Mouse (Mus musculus) brain, embryonic 18.5 days (tissue): ENCODE data around the gene Plekha6.

Experiments
- DNase-seq: peaks from one replicate; pipeline ENCODE4 v3.0.0-alpha.2; 2012; ENCODE audit warnings: low read depth, low spot score

Plekha6 gene

GRCm38 (mm10) chr1:133274163-133274562 is 110.2 kb downstream of the Plekha6 start:
- DNase-seq, result no peak

DNA sequence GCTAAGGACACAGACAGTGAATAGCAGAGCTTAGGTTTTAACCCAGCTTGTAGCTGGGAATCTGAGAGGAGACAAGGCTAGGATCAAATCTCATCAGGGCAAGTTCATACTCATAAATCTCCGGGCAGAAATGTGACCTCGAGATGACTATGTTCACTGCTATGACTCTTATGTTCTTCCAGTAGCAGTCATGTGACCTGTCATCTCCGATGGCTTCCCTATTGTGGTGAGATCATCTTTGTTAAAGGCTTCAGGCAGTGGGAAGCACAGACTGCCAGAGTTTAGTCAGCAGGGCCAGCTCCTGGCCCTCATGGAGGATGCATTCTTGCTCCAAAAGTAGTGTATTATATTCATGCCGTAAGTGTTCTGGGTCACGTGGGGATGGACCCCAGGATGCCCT is 113.0 kb downstream of the Plekha6 start:
- DNase-seq, result no peak

GRCm38 (mm10) chr1:133278539-133278938 is 114.5 kb downstream of the Plekha6 start:
- DNase-seq, result no peak

- no peak for DNase-seq
Measured at GRCm38 (mm10) chr1:133278946-133279631, 115.1 kb downstream of the Plekha6 start.

GRCm38 (mm10) chr1:133279632-133280093 is 115.7 kb downstream of the Plekha6 start:
- DNase-seq, result no peak

DNA sequence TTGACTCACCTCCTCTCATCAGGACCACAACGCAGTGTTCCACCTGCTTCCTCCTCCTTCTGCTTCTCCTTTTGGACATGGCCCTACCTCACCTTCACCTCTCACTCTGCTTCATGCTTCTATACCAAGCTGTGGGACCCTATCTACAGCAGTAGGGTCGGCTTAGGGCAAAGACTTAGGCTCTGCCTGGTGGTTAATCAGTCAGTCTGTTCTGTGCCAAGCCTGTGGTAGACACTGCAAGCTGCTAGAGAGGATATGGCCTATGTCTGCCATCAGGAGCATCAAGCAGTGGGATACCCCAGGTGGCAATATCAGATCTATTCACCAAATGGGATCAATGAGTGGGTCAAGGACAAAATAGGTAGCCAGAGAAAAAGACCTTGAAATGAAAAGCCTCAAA is 116.5 kb downstream of the Plekha6 start:
- DNase-seq, result no peak

GRCm38 (mm10) chr1:133285907-133286306 is 121.9 kb downstream of the Plekha6 start:
- DNase-seq, result no peak

- no peak for DNase-seq
Measured at GRCm38 (mm10) chr1:133287051-133287450, 123.0 kb downstream of the Plekha6 start.

DNA sequence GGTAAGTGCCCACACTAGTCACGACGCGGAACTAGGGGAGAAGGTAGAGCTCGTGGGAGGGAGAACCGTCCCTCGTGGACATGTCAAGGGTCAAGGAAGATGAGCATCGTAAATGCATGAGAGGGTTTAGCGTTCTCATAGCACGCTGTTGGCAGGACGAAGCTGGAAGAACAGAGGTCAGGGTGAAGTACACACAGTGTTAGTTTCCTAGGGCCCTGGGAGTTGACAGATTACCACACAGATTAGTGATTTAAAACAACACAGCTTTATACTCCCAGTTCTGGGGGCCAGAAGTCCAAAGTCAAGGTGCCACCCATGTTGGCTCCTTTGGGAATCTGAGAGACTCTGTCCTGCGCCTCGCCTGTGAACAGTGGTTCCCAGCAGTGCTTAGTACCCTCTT is 123.9 kb downstream of the Plekha6 start:
- no peak for DNase-seq

GRCm38 (mm10) chr1:133291888-133292287 is 127.9 kb downstream of the Plekha6 start:
- no peak for DNase-seq

GRCm38 (mm10) chr1:133292608-133293007 is 128.6 kb downstream of the Plekha6 start:
- no peak for DNase-seq

- DNase-seq, result no peak
Measured at GRCm38 (mm10) chr1:133296376-133296775, 132.4 kb downstream of the Plekha6 start.

GRCm38 (mm10) chr1:133298816-133299215 is 134.8 kb downstream of the Plekha6 start:
- DNase-seq, result no peak

DNA sequence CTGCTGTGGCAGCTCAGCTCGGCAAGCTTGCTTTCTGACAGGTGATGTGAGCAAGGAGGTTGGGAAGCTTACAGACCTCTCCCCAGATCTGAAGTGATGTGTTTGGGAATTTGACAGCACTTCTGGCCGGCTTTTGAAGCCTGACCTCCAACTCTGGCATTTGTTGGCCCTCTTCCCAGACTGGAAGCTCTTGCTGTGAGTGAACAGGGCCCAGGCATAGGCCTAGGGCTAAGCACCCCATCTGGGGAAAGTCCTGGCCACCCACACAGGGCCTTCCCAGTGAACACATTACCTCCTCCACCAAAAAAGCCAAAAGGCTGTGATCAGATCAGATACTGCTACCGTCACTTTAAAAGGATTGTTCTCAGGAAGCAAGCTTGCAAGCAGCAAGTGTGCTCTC is 138.5 kb downstream of the Plekha6 start:
- no peak for DNase-seq

DNA sequence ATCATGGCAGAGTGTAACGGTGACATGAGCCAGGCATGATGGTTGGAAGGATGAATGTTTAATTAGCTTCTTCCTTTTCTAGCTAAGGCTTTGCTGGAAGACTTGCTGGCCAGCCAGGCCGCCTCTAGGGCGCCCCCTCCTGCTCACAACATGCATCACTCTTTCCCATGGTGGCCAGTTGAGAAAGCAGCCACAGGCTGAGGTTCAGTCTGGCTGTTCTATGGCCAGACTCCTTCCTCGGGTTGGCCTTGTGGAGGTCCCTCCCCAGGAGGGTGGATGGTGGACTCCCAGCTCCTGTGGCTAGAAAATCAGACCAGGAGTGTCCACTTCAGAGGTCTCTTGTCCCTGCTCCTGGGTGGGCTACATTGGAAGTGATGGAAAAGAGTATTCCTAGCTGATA is 142.8 kb downstream of the Plekha6 start:
- no peak for DNase-seq

- no peak for DNase-seq
Measured at GRCm38 (mm10) chr1:133307318-133307717, 143.3 kb downstream of the Plekha6 start.

DNA sequence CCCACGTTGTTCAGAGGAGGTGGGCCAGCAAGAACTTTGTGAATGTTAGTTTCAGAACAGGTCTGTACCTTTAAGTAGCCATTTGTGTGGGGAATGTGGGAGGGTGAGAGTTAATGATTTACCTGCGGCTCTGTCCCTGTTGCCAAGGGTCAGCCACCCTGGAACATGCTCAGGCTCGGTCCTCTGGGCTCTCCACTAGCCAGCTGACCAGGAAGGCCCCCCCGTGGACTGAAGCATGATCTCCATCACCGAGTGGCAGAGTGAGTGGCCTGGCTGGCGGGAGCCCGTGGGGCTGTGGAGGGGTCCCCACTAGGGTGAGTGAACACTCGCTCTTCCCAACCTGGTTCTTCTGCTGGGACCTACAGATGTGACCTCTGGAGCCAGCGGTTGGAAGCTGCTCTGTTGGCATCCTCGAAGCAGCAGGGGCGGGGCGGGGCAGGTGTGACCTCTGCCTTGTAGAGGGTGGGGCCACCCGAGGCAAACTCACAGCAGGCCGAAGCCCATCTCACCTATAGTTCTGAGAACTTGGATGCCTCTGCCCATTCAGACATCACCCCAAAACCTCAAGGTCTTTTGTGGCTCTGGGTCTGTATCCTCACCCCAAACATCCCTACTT is 145.8 kb downstream of the Plekha6 start, which contains the start of gene Golt1a:
TSS of gene Golt1a (plus strand) at position 149 of the 616 bp plus-strand sequence.
- no peak for DNase-seq

- no peak for DNase-seq
Measured at GRCm38 (mm10) chr1:133311240-133311639, 147.2 kb downstream of the Plekha6 start.

DNA sequence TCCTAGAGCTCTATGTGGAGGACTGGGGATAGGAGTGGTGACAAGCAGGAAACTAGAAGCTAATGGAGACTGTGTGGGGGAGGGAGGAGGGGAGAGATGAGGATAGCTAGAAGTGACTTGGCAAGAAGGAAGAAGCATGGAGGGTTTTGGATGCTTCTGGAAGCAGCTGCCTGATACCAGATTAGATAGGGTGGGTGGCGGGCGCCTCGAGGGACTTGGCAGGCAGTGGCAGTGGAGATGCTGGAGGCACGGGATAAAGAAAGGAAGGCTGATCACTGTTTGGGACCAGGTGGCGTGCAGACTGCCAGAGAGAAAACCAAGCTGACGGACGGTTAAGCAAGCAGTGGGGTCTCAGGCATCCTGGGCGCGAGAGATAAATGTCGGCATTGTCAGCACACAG is 147.9 kb downstream of the Plekha6 start:
- DNase-seq, result peak; percentile 47

- DNase-seq, result no peak
Measured at GRCm38 (mm10) chr1:133314364-133314763, 150.4 kb downstream of the Plekha6 start.

DNA sequence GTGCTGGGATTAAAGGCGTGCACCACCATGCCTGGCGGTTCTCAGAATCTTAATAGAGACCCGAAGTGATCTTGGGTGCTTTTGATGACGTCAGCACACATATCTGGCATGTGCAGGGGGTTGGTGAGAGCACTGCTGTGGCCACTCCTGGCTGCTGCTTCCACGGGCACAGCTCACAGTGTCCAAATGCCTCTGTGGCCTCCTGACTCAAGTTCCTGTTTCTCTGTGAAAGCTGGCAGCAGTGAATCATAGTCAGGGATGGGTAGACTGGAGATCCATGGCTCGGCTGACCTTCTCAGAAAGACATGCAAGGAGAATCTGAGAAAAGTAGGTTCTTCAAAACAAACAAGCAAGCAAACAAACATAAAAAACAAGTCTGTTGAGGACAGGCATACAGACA is 151.8 kb downstream of the Plekha6 start:
- DNase-seq, result no peak

DNA sequence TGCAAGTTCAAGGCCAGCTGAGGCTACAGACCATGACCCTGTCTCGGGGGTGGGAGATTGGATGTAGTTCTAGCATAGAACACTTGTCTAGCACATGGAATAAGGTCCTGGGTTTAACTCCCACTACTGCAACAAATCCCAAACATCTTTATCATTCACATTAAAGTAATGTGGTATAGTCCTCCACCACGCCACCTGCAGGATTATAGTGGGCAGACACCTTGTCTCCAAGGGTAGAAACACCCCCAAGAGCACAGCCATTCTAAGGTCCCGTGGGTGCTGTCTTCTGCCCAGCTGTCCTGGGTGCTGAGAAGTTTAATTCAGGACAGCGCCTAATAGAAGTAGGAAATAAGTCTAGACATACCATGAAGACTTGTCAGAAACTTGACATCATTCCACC is 152.6 kb downstream of the Plekha6 start:
- no peak for DNase-seq

DNA sequence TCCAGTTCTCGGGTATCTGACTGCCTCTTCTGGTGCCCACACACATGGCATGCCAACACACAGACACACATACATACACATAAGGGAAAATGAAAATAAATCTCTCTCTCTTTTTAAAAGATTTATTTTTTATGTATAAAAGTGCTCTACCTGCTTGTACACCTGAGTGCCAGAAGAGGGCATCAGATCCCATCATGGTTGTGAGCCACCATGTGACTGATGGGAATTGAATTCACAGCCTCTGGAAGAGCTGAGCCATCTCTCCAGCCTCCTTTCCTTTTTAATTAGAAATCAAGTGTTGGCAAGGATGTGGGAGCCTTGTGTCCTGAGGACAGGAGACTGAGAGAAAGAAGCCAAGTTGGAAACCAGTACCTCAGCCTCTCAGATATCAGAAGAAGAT is 153.1 kb downstream of the Plekha6 start:
- no peak for DNase-seq
